Mouse (Mus musculus) lung, adult 18-20 months (tissue): ENCODE results near the gene Txnrd1.

Source experiments
- DNase-seq, 2 experiments: peaks; one replicate each; pipeline ENCODE4 v3.0.0; 2022; ENCODE audit warnings: mixed read lengths in 2 of 2

The Txnrd1 gene

GRCm38 (mm10) chr10:82868418-82869086 is 34.8 kb downstream of the Txnrd1 start:
- DNase-seq, result no peak

- no peak for DNase-seq
These were observed 41.7 kb downstream of the Txnrd1 start for GRCm38 (mm10) chr10:82875446-82875845.

GRCm38 (mm10) chr10:82876076-82876796 is 42.5 kb downstream of the Txnrd1 start:
- no peak for DNase-seq

GRCm38 (mm10) chr10:82887354-82887753 is 53.6 kb downstream of the Txnrd1 start:
- DNase-seq, result no peak

GRCm38 (mm10) chr10:82888576-82888975 is 54.8 kb downstream of the Txnrd1 start:
- DNase-seq, result no peak

- DNase-seq, result peak; percentile 65 to 82
These were observed 55.8 kb downstream of the Txnrd1 start for GRCm38 (mm10) chr10:82889447-82889973.

- no peak for DNase-seq
These were observed 57.2 kb downstream of the Txnrd1 start for GRCm38 (mm10) chr10:82890936-82891335.

DNA sequence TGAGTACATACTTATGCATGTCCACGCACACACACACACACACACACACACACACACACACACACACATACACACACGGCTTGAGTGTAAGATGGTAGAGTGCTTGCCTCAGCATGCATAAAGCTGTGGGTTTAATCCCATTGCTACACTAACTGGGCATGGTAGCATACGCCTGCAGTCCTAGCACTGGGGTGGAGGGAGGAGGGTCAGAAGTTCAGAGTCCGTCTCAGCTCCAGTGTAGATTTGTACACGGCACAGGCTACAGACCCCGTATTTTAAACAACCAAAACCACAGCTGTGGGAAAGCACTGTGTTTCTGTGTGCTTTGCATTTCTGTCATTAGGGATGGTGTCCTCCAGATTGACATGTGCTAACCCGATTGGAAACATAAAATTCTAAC is 57.7 kb downstream of the Txnrd1 start:
- no peak for DNase-seq

GRCm38 (mm10) chr10:82892442-82893055 is 58.8 kb downstream of the Txnrd1 start:
- DNase-seq, result no peak

DNA sequence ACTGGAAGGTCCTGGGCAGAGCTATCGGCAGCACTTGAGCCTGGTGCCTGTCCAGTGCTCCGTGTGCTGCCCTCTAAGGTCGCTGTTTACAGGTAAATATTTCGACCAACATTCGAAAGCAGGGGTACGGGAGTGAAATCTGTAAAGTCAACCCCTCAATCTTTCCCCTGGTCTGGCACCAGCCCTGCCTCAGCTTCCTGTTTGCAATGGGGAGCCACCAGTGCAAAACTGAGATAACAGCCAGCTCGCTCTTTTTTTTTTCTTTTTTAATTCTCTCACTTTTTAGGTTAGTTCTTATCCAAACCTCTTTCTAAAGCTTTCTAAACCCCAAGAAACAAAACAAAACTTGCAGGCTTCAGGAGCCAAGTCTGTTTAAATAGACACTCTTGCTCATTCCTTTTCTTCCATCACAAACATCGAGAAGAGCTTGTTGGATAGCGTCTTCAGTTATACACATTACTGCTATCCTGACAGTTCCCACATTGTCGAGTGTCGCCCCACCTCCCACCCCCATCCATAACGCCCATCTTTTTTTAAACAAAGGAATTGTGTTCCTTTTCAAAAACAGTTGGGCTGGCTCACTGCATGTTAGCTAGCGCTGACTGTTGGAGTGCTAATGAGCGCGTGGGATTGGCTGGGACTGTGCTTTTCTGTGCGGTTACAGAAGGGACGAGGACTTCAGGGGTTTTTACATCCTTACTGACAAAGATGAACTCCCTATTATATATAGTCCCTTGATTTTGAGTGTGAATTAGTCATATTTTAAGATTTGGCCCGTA is 60.3 kb downstream of the Txnrd1 start:
- DNase-seq, result no peak

DNA sequence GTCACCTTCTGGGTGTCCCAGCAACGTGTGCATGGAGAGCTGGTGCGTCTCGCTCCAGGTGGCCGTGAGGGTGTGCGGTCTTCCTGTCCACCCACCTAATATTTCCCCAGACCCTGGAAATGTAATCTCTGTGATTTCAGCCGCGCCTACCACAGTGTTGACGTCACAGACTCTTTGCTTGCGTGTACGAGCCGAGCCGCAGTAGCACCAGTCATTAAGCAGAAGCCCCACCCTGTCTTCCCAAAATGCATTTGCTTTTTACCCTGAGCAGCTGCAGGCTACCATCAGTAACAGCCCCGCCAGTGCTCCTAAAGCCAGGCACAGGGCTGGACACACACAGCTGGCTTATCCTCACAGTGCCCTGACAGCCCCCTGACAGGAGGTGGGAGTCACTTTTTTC is 64.2 kb downstream of the Txnrd1 start:
- DNase-seq, result no peak

GRCm38 (mm10) chr10:82898893-82899292 is 65.1 kb downstream of the Txnrd1 start:
- DNase-seq, result no peak

GRCm38 (mm10) chr10:82899810-82900421 is 66.2 kb downstream of the Txnrd1 start:
- DNase-seq, result peak; percentile 57 to 60

- peak; percentile 74 to 77 for DNase-seq
These were observed 66.8 kb downstream of the Txnrd1 start for GRCm38 (mm10) chr10:82900546-82900945.

DNA sequence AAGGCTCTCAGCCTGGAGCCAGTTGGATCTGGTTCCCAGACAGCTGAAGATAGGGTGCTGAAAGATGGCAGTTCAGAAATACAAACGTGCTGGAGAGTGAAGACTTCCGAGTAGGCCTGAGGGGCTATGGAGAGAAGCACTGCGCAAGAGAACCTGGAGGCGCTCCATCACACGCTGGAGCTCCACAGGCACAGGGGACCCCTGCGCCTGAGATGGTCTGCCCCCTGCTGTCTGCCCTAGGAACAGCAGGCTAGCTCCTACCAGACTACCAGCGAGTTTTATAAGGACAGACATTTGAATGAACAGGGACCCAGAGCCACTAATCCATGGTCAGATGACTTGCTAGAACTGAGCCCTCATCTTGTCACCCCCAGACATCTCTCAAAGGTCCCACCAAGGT is 67.7 kb downstream of the Txnrd1 start:
- peak; percentile 81 to 85 for DNase-seq

- no peak for DNase-seq
These were observed 74.8 kb downstream of the Txnrd1 start for GRCm38 (mm10) chr10:82908526-82908925.

DNA sequence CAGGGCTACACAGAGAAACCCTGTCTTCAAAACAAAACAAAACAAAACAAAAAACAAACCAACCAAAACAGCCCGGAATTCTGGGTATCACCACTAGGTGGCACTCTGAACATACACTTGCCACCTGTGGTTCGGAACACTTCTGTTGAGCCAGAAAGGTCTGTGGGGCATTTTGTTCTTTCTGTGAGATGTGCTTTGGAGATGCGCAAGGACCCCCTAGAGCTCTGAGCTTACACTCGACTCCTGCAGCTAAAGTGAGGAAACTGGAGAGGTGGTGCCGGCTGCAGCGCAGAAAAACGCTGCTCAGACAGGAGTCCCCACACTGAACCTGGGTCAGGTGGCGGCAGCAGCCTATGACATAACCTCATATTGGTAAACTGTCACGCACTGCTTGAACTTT is 75.6 kb downstream of the Txnrd1 start:
- DNase-seq, result peak; percentile 22 to 40

GRCm38 (mm10) chr10:82910198-82910597 is 76.4 kb downstream of the Txnrd1 start:
- no peak for DNase-seq

GRCm38 (mm10) chr10:82913238-82913637 is 79.5 kb downstream of the Txnrd1 start:
- no peak for DNase-seq

DNA sequence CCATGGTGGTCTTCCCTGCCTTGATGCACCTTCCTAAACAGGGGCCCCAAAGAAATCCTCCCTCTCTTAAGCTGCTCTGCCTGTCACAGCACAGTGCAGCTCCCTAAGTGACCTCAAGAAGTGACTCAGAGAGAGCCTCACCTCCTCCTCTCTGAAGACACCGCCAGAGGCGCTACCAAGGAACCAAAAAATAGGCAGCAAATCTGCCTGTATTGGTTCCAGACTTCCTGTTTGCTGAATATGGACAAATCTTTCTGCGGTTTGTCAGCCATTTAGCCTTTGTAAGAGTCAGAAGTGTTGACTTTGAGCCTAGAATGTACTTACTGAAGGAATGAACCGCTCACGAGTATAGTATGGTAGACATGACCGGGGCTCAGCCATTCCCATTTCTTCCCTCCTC is 80.0 kb downstream of the Txnrd1 start:
- DNase-seq, result no peak

DNA sequence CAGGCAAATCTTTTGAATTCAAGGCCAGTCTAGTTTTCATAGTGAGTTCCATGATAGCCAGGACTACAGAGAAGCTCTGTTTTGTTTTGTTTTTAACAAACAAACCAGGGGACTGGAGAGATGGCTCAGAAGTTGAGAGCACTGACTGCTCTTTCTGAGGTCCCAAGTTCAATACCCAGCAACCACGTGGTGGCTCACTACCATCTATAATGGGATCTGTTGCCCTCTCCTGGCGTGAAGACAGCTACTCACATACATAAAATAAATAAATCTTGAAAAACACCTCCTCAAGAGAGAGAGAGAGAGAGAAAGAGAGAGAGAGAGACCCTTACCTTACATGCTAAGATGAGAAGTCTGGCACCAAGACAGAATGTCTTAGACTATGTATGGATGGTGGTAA is 84.9 kb downstream of the Txnrd1 start:
- no peak for DNase-seq

GRCm38 (mm10) chr10:82919404-82919980 is 85.7 kb downstream of the Txnrd1 start:
- no peak for DNase-seq
